Mouse (Mus musculus) layer of hippocampus, postnatal 25 days (tissue): ENCODE measurements around the gene 1700088E04Rik. TPM values are rescaled to one million over a fixed set of nuclear protein-coding genes. Genes with fewer than 3 reads are reported as not detected.

Experiments used
- DNase-seq, 2 experiments: peaks; one replicate each; pipeline ENCODE4 v3.0.0; 2022; ENCODE audit warnings: mixed read lengths in 2 of 2, low spot score in 1 of 2; ENCODE audit errors: extremely low spot score in 1 of 2
- total RNA-seq, 2 experiments: library from RNA; stranded (reverse); gene quantifications; 2 replicates each; pipeline ENCODE4 v1.2.3; 2021

1700088E04Rik gene
- total RNA-seq, 2 experiments from 2014 or later = 9.1 to 9.6 TPM

DNA sequence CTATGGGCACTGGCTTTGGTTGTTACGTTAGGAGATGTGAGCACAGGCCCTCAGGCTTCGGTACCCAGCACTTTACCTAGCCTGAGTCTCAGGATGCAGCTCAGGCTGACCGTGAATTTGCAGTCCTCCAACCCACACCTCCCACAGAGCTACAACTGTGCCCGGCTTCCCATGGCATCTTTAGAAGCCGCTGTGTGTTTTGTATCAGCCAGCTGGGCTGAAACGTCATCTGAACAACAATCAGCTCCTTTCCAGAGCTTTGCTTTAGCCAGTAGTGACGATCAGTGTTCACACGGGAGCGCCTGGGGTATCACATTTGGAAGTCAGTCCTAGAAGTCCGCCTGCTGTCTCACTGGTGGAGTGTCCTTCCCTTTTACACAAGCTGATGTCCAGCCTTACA is 37.8 kb downstream of the 1700088E04Rik start:
- DNase-seq = no peak

DNA sequence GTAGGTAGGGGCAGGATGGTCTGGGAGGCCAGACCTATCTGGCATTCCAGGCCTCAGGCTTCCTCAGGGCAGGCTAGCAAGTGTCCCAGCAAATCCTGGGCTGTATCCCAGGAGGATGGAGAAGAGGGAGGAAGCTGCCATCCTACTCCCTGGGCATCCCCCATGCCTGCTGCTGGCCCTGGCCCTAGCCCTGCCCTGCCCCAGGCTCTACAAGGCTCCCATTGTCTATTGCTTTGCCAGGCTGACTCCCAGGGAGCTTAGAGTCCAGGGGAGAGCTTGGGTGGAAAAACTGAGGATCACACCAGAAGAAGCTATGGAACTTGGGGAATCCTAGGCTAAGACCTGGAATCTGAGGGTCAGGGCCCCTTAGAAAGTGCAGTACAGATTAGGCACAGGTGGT is 39.5 kb downstream of the 1700088E04Rik start:
- no peak for DNase-seq

DNA sequence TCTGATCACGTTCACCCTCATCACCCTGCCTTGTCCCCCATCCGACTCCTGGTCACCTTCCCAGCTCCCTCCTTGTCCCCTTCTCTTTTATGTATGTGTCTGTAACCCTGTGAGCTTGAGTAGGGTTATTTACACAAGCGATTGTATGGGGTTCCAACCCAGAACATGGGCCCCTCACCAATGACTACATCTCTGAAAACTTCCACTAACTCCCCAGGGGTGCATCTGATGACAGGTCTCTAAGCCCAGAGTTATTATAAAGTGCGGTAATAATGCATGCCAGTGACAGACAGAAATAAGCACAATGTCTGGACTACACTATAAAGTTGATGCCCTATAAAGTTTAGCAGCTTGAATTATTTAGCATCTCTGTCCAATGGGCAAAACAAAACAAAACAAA is 40.7 kb downstream of the 1700088E04Rik start:
- DNase-seq = no peak

DNA sequence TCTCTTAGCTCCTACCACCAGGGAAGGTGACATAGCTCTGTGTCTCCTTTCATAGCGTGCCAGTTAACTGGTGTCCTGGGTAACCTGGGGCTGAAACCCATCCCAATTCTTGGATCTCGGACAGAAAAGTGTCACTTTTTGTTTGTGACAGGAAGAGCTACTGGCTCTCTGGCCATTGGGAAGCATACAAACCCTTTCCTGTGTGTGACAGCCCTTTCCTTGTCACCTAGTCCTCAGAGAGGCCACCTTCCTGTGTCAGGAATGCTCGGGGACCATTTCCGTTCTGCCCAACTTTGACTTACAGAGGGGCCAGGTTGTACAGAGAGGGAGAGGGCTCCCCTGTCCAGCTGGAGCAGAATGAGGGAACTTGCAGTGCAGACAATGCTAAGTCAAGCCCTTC is 41.6 kb downstream of the 1700088E04Rik start:
- no peak for DNase-seq

DNA sequence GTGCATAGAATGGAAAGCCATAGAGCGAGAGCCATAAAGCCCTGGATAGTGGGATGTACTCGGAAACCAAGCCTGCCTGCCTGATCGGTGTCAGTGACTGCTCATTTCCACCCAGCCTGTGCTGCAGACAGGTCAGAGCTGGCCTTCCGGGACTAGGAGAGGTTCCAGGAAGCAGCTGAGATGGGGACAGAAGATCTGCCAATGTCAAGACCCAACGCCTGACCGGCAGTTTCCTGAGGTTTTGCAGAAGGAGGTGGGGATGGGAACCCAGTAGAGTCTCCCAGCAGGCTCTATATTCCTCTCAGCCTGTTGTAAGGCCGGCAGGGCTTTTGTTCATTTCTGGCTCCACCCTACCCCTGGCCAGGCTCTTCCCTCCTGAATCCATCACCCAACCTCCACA is 42.2 kb downstream of the 1700088E04Rik start:
- DNase-seq = no peak

DNA sequence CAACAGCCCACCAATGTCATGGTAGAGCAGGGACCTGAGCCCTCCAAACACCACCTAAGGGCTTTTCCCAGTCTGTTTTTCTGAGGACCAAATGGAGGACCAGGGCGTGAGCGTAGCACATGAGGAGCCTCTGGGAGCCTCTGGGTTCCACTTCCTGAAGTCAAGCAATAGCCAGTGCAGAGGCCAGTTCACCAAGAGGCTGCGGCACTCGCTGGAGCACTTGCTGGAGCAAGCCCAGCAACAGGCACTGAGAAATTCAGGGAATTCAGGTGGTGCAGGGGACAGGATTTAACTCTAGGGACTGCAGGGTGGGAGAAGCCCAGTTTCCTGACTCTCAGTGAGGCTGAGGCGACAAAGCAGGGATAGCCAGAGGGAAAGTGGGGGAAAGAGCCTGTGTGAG is 42.8 kb downstream of the 1700088E04Rik start:
- DNase-seq = no peak

DNA sequence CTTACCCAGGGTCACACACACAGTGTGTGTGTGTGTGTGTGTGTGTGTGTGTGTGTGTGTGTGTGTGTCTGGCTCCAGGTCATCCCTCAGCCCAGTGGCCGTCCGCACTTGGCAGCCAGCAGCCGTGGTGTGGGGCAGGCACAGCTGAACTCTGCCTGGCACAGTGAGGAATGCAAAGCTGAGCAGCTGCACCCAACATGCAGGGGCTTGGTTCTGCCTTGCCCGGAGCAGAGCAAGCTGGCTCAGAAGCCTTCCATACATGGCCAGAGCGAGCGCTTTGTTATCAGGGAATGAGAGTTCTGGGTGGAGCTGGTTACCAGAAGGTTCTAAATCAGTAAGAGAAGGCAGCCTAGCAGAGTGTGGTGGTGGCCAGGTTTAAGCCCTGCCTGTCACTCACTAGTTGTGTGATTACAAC is 43.4 kb downstream of the 1700088E04Rik start:
- no peak for DNase-seq

DNA sequence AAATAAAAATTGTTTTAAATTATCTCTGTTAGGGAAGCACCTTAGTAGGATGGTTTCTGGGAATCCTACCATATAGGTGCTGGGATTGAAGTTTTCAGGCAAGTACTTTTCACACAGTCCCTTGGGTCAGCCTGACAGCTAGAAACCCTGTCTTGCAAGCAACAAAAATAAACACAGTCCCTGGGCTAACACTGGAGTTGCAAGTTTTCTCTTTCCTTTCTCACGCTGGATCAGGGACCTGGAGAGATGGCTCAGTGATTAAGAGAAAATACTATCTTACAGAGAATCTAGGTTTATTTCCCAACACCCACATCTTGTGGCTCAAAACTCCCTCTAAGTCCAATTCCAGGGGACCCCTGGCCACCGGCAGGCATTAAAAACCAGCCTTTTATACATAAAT is 43.9 kb downstream of the 1700088E04Rik start:
- DNase-seq = no peak

DNA sequence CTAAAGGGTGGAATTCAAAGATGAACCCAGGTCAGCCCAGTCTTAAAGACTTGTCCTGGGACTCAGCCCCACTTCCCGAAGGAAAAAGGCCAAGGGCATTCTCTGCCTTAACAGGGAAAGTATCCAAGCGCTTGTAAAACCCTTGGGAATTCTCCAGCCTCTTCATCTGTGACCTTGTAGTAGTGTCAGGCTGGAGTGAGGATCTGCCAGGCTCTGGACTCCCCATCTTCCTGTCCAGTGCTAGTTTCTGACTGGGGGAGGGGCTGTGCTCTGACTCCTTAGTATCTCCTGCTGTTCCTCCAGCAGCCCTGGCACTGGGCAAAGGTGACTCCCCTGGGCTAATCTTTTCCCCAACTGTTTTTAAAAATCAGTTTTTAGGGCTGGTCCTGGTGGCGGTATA is 44.5 kb downstream of the 1700088E04Rik start:
- DNase-seq = no peak

DNA sequence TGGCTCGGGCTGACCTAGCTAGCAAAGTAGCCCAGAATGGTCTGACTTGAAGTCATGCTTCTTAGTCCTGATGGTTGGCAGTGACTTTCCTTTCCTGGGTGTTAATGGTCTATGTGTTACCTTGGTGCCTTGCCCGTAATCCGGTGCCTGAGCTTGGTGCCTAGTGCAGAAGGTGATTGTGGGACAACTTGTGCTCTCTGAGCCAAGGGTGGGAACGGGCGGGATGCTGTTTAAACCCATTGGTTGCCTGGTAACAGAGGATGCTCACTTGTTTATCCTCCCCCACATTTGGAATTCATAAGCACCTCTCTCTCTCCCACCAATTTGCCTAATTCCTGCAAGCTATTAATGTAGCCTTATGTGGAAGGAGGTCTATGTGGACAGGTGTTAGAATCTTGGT is 45.6 kb downstream of the 1700088E04Rik start:
- DNase-seq = no peak

DNA sequence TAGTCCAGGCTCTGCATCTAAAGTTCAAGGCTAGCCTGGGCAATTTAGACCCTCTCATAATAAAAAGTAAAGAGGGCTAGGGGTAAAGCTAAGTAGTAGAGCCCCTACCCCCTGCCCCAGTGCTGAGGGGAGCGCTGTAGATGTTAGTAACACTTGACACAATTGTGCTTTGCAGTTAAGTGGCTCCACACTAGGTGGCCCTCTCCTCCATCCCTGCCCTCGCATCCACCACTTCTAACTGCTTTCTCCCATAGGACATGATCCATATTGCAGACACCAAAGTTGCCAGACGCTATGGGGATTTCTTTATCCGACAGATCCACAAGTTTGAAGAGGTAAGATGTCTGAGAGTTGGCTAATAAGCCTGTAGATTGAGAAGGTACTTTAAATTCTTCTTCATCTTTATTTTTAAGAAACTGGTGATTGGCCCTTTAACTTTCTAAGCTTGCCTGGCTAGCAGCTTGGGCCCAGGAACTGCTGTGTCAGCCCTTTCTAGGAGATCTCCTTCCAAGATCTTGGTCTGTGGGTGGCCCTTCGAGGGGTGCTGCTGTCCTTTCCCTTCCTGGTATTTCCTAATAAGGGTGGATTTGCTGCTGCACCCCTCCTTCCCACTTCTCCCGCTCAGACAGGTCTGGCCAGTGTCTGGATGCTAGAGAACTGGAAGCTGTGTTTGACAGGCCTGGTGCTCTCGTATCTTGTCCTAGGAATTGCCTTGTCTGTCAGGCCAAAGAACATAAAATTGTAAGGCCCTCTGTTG is 47.8 kb downstream of the 1700088E04Rik start:
- peak in 1 of 2 experiments; percentile 51 for DNase-seq

DNA sequence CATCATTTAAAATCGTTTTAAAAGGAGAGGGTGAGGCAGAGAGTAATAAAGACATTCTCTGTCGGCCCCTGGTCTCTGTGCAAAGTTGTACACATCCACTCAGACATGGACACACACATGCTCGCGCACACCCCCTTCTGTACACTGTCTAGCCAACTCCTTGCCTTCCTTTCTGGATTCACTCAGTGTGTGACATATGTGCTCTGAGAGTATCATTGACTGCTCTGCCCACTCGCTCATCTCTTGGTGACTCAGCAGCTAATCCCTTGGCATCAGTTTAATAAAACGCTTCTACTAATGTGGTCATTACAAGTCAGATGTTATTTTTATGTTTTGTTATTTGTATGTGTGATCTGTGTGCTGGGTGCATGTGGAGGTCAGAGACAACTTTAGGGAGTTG is 48.8 kb downstream of the 1700088E04Rik start:
- DNase-seq = no peak

DNA sequence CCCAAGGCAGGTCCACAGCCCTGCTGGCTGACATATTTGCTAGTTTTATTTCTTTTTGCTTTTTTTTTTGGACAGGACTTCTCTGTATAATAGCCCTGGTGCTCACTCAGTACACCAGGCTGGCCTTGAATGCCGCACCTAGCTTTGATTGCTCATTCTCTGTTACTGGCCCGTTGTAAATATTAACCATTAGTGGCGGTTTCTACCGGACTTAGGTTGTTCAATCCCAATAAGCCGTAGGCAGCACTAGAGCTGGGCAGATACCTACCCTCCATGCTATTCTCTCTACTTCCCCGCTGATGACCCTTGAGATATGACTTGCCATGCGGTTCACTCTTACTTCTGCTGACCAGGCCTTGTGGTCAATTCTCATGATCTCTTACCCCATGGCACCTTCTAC is 61.5 kb downstream of the 1700088E04Rik start:
- DNase-seq = no peak

Other genes starting within 250 kb of the 1700088E04Rik start
- gene Gm49510, start 241.6 kb downstream of the 1700088E04Rik start, total RNA-seq = not detected
- gene Sh3bp1, start 241.5 kb downstream of the 1700088E04Rik start, total RNA-seq = 10 to 100 TPM; 24.3 to 25.3 TPM
- gene Pdxp, start 227.3 kb downstream of the 1700088E04Rik start, total RNA-seq = 100 to 1,000 TPM; 161 to 187 TPM
- 10 to 100 TPM; 15.0 to 18.0 TPM for gene Lgals1, start 214.5 kb downstream of the 1700088E04Rik start, total RNA-seq
- gene Nol12, start 206.3 kb downstream of the 1700088E04Rik start, total RNA-seq = 10 to 100 TPM; 37.4 to 37.6 TPM
- 10 to 100 TPM; 14.0 to 16.0 TPM for gene Triobp, start 193.5 kb downstream of the 1700088E04Rik start, total RNA-seq
- gene H1f0, start 112.8 kb downstream of the 1700088E04Rik start, total RNA-seq = 100 to 1,000 TPM; 101 to 108 TPM
- gene Galr3, start 99.4 kb downstream of the 1700088E04Rik start, total RNA-seq = not detected
- 10 to 100 TPM; 17.2 to 17.3 TPM for gene Ankrd54, start 78.4 kb downstream of the 1700088E04Rik start, total RNA-seq
- 10 to 100 TPM; 71.9 to 74.9 TPM for gene Eif3l, start 66.1 kb downstream of the 1700088E04Rik start, total RNA-seq
- gene Micall1, start 32.4 kb downstream of the 1700088E04Rik start, total RNA-seq = 10 to 100 TPM; 34.3 to 41.6 TPM
- 100 to 1,000 TPM; 104 to 112 TPM for gene Polr2f, start 244 bp downstream of the 1700088E04Rik start, total RNA-seq
- gene Sox10, start 24.0 kb upstream of the 1700088E04Rik start, total RNA-seq = 10 to 100 TPM; 38.5 to 41.2 TPM
- 10 to 100 TPM; 42.0 to 50.6 TPM for gene Pick1, start 87.9 kb upstream of the 1700088E04Rik start, total RNA-seq
- under 1 TPM; 0.94 to 0.98 TPM for gene Gm49486, start 88.1 kb upstream of the 1700088E04Rik start, total RNA-seq
- gene Slc16a8, start 113.5 kb upstream of the 1700088E04Rik start, total RNA-seq = not detected
- 1 to 10 TPM; 3.3 to 4.2 TPM for gene Baiap2l2, start 144.3 kb upstream of the 1700088E04Rik start, total RNA-seq
- gene Pla2g6, start 187.1 kb upstream of the 1700088E04Rik start, total RNA-seq = 10 to 100 TPM; 24.2 to 24.3 TPM
- gene Maff, start 205.4 kb upstream of the 1700088E04Rik start, total RNA-seq = 1 to 10 TPM in 1 of 2 experiments, under 1 TPM in 1; 0.61 to 1.0 TPM